Mouse (Mus musculus): ENCODE data around the gene Rnf157. TPM values are rescaled to one million over a fixed set of nuclear protein-coding genes. Genes with fewer than 3 reads are reported as not detected.
A peak's percentile ranks its signal among the peaks of the same experiment; 100 is the strongest.
"Not testable (repeated sequence)": the region's sequence is repeated elsewhere in the genome, so short reads cannot be mapped to it uniquely, and the experiment has no call there.

Rnf157 gene
- polyA plus RNA-seq, 1 experiment from 2014 or later: 14.1 TPM

DNA sequence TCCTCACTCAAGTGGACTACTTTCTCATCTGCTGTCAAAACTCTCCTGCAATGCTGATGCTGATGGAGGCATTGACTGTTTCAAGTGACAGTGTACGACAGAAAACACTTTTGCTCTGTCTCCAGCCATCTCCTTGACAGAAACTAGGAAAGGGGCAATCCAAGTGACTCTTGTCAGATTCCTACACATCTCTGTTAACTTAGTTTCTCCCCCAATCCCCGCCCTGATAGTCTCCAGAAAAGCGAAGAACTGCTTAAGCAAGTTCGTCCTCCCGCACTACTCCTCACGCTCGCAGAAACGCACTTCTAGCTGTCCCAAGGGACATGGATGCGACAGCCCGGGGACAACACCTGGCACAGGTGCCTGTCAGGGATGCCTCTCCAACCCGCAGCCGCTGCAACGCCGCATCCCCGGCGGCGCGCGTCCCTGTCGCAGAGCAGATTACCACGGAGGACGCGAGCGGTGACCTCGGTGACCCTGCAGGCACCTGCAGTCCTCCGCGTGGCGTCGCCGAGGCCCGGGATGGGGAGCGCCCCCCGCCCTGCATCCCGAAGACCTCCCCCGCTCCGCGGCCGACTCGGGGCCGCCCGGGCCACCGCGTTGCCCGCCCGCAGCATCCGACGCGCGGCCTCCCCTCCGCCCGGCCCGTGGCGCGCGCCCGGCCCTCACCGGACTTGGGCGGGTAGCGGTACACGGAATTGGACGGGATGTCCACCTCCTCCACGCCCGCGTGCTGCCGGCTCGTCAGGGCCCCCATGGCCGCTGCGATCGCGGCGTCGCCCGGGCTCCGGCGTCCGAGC lies 604 bp downstream of the Rnf157 start:
- Histone ChIP-seq H3K4me1 (ENCODE audit: control insufficient read depth, insufficient read depth, low read length) (peaks cover 14% of the 10 kb centered on the region), H3K9me3 (ENCODE audit: control insufficient read depth, low read length) (no peaks in the 10 kb centered on the region), H3K36me3 (ENCODE audit: control insufficient read depth, insufficient read depth, low read length) (no peaks in the 10 kb centered on the region), H3K4me3 (ENCODE audit: low read length) (peak overlapping the region; percentile 76), H3K4me2 (replicated peaks; ENCODE audit: low read depth, low read length) (peak overlapping the region; percentile 100), H3K27me3 (ENCODE audit: control insufficient read depth, insufficient read depth, low read length) (no peaks in the 10 kb centered on the region), H3K9ac (ENCODE audit: low read depth, low read length) (peak overlapping the region; percentile 87), H3K27ac (ENCODE audit: low read depth, low read length) (no peak overlapping the region)
- WGBS: under 1% methylated on average over 64 of the region's 76 CpGs
- peak; percentile 53 for ATAC-seq (ENCODE audit: low FRiP score, low TSS enrichment)

DNA sequence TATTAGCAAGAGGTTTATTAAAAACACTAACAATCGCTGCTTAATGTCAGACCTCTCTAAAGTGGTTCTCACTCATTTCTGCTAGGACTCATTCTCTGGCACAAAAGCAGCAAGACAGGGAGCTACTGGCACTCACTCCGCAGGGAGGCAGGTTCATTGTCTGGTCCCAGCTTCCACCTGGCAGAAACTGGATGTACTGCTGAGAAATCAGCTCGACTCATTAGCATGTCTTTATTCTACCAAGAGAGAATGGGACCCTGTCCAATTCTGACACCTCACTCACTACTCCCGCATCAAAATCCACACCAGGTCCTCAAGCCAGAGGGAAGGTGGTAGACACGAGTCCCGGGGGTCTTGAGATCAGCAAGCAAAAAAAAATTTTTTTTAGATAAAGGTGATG lies 1.2 kb downstream of the Rnf157 start:
- H3K27ac ChIP-seq (ENCODE audit: low read depth, low read length): no peak overlapping the region
- peak overlapping the region; percentile 100 for H3K4me2 ChIP-seq (replicated peaks; ENCODE audit: low read depth, low read length)
- peak overlapping the region; percentile 76 for H3K4me3 ChIP-seq (ENCODE audit: low read length)
- peak overlapping the region; percentile 4; the same call in 1 of the 2 replicates for H3K9ac ChIP-seq (ENCODE audit: low read depth, low read length)
- 25% methylated on average over 6 of the region's 6 CpGs for WGBS
- H3K27me3 ChIP-seq (ENCODE audit: control insufficient read depth, insufficient read depth, low read length): no peaks in the 10 kb centered on the region
- no peaks in the 10 kb centered on the region for H3K36me3 ChIP-seq (ENCODE audit: control insufficient read depth, insufficient read depth, low read length)
- no peaks in the 10 kb centered on the region for H3K9me3 ChIP-seq (ENCODE audit: control insufficient read depth, low read length)
- H3K4me1 ChIP-seq (ENCODE audit: control insufficient read depth, insufficient read depth, low read length): peaks cover 14% of the 10 kb centered on the region
- no peak for ATAC-seq (ENCODE audit: low FRiP score, low TSS enrichment)

- not testable (repeated sequence) for H3K27ac ChIP-seq (ENCODE audit: low read depth, low read length); H3K9me3 ChIP-seq (ENCODE audit: control insufficient read depth, low read length); H3K4me2 ChIP-seq (replicated peaks; ENCODE audit: low read depth, low read length); H3K36me3 ChIP-seq (ENCODE audit: control insufficient read depth, insufficient read depth, low read length); ATAC-seq (ENCODE audit: low FRiP score, low TSS enrichment); H3K9ac ChIP-seq (ENCODE audit: low read depth, low read length); H3K4me3 ChIP-seq (ENCODE audit: low read length); H3K27me3 ChIP-seq (ENCODE audit: control insufficient read depth, insufficient read depth, low read length)
- H3K4me1 ChIP-seq (ENCODE audit: control insufficient read depth, insufficient read depth, low read length): peaks cover 14% of the 10 kb centered on the region
- 93% methylated on average over 4 of the region's 4 CpGs for WGBS
These were observed 2.4 kb downstream of the Rnf157 start for GRCm38 (mm10) chr11:116410415-116410814.

DNA sequence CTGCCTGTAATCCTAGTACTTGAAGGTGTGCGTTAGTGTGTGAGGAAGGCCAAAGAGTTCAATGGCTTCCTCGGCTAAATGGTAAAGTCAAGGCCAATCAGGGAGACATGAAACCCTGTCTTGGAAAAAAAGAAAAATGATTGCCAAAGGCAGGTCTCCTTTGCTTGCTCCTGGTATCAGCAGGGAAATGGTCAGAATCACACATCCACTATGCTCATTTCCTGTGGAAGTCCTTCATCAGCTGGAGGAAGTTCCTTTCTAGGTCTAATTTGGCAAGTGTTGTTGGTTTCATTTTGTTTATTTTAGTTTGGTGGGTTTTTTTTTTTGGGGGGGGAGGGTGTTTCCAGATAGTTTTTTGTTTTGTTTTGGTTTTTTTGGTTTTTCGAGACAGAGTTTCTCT lies 3.8 kb downstream of the Rnf157 start:
- 74% methylated on average over 3 of the region's 3 CpGs for WGBS
- Histone ChIP-seq H3K36me3 (ENCODE audit: control insufficient read depth, insufficient read depth, low read length) (0 out of 2 replicates have a peak, but pooled peaks cover under 1% of the 10 kb centered on the region), H3K9me3 (ENCODE audit: control insufficient read depth, low read length) (no peaks in the 10 kb centered on the region), H3K27ac (ENCODE audit: low read depth, low read length) (no peak overlapping the region), H3K4me3 (ENCODE audit: low read length) (no peak overlapping the region), H3K9ac (ENCODE audit: low read depth, low read length) (no peak overlapping the region), H3K4me2 (replicated peaks; ENCODE audit: low read depth, low read length) (no peak overlapping the region), H3K4me1 (ENCODE audit: control insufficient read depth, insufficient read depth, low read length) (peaks cover 14% of the 10 kb centered on the region), H3K27me3 (ENCODE audit: control insufficient read depth, insufficient read depth, low read length) (no peaks in the 10 kb centered on the region)
- no peak for ATAC-seq (ENCODE audit: low FRiP score, low TSS enrichment)

DNA sequence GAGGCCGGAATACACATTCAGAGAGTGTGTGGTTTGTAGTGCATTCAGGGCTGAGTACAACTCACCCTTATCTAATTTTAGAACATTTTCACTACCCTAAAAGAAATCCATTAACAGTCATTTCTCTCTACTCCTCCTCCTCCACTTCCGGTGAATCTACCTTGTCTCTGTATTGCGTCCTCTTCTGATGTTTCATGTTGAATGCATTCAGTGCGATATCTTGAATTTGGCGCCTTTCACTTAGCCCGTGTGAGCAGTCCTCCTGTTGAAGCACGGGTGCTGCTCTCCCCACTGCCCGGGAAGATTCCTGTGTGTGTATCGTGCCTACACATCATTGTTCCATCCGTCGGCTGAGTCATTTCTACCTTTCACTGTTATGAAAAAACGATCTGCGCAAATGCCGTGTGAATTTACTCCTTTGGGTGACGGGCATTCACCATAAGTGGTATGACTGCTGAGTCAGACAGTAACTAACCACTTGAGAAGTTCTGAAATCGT lies 6.6 kb downstream of the Rnf157 start:
- no peaks in the 10 kb centered on the region for H3K9me3 ChIP-seq (ENCODE audit: control insufficient read depth, low read length)
- H3K4me3 ChIP-seq (ENCODE audit: low read length): no peak overlapping the region
- no peak overlapping the region for H3K27ac ChIP-seq (ENCODE audit: low read depth, low read length)
- 94% methylated on average over 16 of the region's 16 CpGs for WGBS
- peaks cover under 1% of the 10 kb centered on the region for H3K4me1 ChIP-seq (ENCODE audit: control insufficient read depth, insufficient read depth, low read length)
- ATAC-seq (ENCODE audit: low FRiP score, low TSS enrichment): no peak
- H3K9ac ChIP-seq (ENCODE audit: low read depth, low read length): no peak overlapping the region
- H3K4me2 ChIP-seq (replicated peaks; ENCODE audit: low read depth, low read length): no peak overlapping the region
- no peaks in the 10 kb centered on the region for H3K27me3 ChIP-seq (ENCODE audit: control insufficient read depth, insufficient read depth, low read length)
- peaks cover 7% of the 10 kb centered on the region; the same call in 1 of the 2 replicates for H3K36me3 ChIP-seq (ENCODE audit: control insufficient read depth, insufficient read depth, low read length)

- no peak overlapping the region for H3K4me3 ChIP-seq (ENCODE audit: low read length)
- no peaks in the 10 kb centered on the region for H3K27me3 ChIP-seq (ENCODE audit: control insufficient read depth, insufficient read depth, low read length)
- H3K27ac ChIP-seq (ENCODE audit: low read depth, low read length): no peak overlapping the region
- no peak for ATAC-seq (ENCODE audit: low FRiP score, low TSS enrichment)
- H3K9ac ChIP-seq (ENCODE audit: low read depth, low read length): no peak overlapping the region
- H3K4me2 ChIP-seq (replicated peaks; ENCODE audit: low read depth, low read length): no peak overlapping the region
- peaks cover 7% of the 10 kb centered on the region; the same call in 1 of the 2 replicates for H3K36me3 ChIP-seq (ENCODE audit: control insufficient read depth, insufficient read depth, low read length)
- WGBS: 90% methylated on average over 4 of the region's 4 CpGs
- H3K4me1 ChIP-seq (ENCODE audit: control insufficient read depth, insufficient read depth, low read length): no peaks in the 10 kb centered on the region
- H3K9me3 ChIP-seq (ENCODE audit: control insufficient read depth, low read length): no peaks in the 10 kb centered on the region
These were observed 7.2 kb downstream of the Rnf157 start for GRCm38 (mm10) chr11:116405601-116406000.

DNA sequence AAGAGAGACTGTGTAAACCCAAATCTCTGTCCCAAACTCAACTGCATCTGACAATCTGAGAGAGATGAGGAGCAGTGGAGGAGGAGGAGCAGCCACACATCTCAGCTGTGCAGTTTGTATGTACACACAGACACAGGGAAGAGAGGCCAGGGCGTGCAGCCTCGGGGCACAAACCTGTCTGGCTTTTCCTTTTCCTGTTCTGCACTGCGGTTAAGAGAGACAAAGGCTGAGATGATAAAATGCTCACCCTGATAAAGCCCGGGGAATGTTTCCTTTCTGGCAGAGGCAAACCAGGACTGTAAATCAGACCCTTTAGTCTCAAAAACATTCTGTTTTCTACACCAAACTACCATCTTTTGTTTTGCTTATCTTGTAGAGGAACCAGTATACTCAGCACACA lies 12.3 kb downstream of the Rnf157 start:
- Histone ChIP-seq H3K27ac (ENCODE audit: low read depth, low read length) (0 out of 2 replicates have a peak overlapping the region, but pooled peaks have one; percentile 43), H3K4me2 (replicated peaks; ENCODE audit: low read depth, low read length) (no peak overlapping the region), H3K36me3 (ENCODE audit: control insufficient read depth, insufficient read depth, low read length) (peaks cover 9% of the 10 kb centered on the region; the same call in 1 of the 2 replicates), H3K9ac (ENCODE audit: low read depth, low read length) (no peak overlapping the region), H3K4me1 (ENCODE audit: control insufficient read depth, insufficient read depth, low read length) (no peaks in the 10 kb centered on the region), H3K9me3 (ENCODE audit: control insufficient read depth, low read length) (no peaks in the 10 kb centered on the region), H3K27me3 (ENCODE audit: control insufficient read depth, insufficient read depth, low read length) (no peaks in the 10 kb centered on the region), H3K4me3 (ENCODE audit: low read length) (no peak overlapping the region)
- 41% methylated on average over 4 of the region's 4 CpGs for WGBS
- no peak for ATAC-seq (ENCODE audit: low FRiP score, low TSS enrichment)

DNA sequence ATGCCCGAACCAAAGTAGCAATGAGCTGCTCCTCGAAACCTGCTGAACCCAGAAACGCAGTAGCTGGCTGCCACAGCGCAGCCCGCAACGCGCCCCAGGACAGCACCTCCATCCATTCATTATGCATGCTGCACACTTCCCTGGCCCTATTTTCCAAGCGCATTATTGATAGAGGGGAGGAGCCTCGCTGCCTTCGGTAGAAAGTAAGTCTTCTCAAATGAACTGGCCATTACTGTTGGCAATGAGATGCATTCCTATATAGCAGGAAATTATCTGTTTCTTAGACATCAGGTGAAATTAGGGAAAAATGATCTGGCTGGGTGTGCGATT lies 14.5 kb downstream of the Rnf157 start:
- H3K4me3 ChIP-seq (ENCODE audit: low read length): no peak overlapping the region
- H3K27ac ChIP-seq (ENCODE audit: low read depth, low read length): no peak overlapping the region
- no peak overlapping the region for H3K4me2 ChIP-seq (replicated peaks; ENCODE audit: low read depth, low read length)
- 82% methylated on average over 11 of the region's 11 CpGs for WGBS
- ATAC-seq (ENCODE audit: low FRiP score, low TSS enrichment): no peak
- no peaks in the 10 kb centered on the region for H3K27me3 ChIP-seq (ENCODE audit: control insufficient read depth, insufficient read depth, low read length)
- no peak overlapping the region for H3K9ac ChIP-seq (ENCODE audit: low read depth, low read length)
- no peaks in the 10 kb centered on the region for H3K4me1 ChIP-seq (ENCODE audit: control insufficient read depth, insufficient read depth, low read length)
- peaks cover 3% of the 10 kb centered on the region; the same call in 1 of the 2 replicates for H3K36me3 ChIP-seq (ENCODE audit: control insufficient read depth, insufficient read depth, low read length)
- H3K9me3 ChIP-seq (ENCODE audit: control insufficient read depth, low read length): no peaks in the 10 kb centered on the region

All from kidney, embryonic 14.5 days (tissue).